Mouse (Mus musculus) olfactory bulb, adult 2 months (tissue): ENCODE results near the gene Alkbh5. TPM values are rescaled to one million over a fixed set of nuclear protein-coding genes. Genes with fewer than 3 reads are reported as not detected.

Experiments
- H3K27ac ChIP-seq: fragments of 200-500 bp; 2 replicates; pipeline ENCODE4 v1.5.1; 2012; ENCODE audit warnings: low read depth, low read length; ENCODE audit not compliant: insufficient read depth
- H3K4me1 ChIP-seq: fragments of 200-500 bp; 2 replicates; pipeline ENCODE4 v1.6.1; 2012; ENCODE audit warnings: low read length; ENCODE audit not compliant: control insufficient read depth, insufficient read depth
- H3K4me3 ChIP-seq: fragments of 200-500 bp; 2 replicates; pipeline ENCODE4 v1.5.1; 2012; ENCODE audit warnings: mild to moderate bottlenecking, low read depth, low read length, moderate library complexity; ENCODE audit not compliant: insufficient read depth
- CTCF ChIP-seq: fragments of 200-500 bp; IDR thresholded peaks from 2 replicates; pipeline ENCODE4 v1.5.1; 2012; ENCODE audit warnings: low read depth, mild to moderate bottlenecking, low read length, moderate library complexity; ENCODE audit not compliant: insufficient read depth
- POLR2A ChIP-seq: fragments of 200-500 bp; IDR thresholded peaks from 2 replicates; pipeline ENCODE4 v1.6.1; 2012; ENCODE audit warnings: mild to moderate bottlenecking, low read depth, low read length, moderate library complexity; ENCODE audit not compliant: insufficient read depth
- WGBS: fragments of 180-500 bp; shearing (Covaris S2); methylation state at CpG from one replicate; pipeline ENCODE4 v1.1.7; 2018; 5-methylcytosine and 5-hydroxymethylcytosine counted together
- polyA plus RNA-seq: library from polyadenylated mRNA; stranded (reverse); fragments of >200 nt; gene quantifications from 2 replicates; pipeline ENCODE4 v1.2.4, GENCODE M21; 2012; ENCODE audit warnings: low replicate concordance; ENCODE audit not compliant: missing spikeins, insufficient read depth, insufficient read length

Alkbh5 gene
- polyA plus RNA-seq, 1 experiment: not detected

GRCm38 (mm10) chr11:60518305-60518704 is 17.9 kb upstream of the Alkbh5 start:
- TF ChIP-seq POLR2A (no peak), CTCF (no peak)
- 87% methylated on average over 4 of the region's 4 CpGs for WGBS
- no peaks in the 10 kb centered on the region for H3K4me1 ChIP-seq
- no peak overlapping the region for H3K4me3 ChIP-seq
- no peak overlapping the region for H3K27ac ChIP-seq

- Histone ChIP-seq H3K27ac (no peak overlapping the region), H3K4me1 (no peaks in the 10 kb centered on the region), H3K4me3 (no peak overlapping the region)
- TF ChIP-seq CTCF (no peak), POLR2A (no peak)
- WGBS: 80% methylated on average over 5 of the region's 5 CpGs
These were observed 14.2 kb upstream of the Alkbh5 start for GRCm38 (mm10) chr11:60522027-60522426.

GRCm38 (mm10) chr11:60522661-60523365 is 13.4 kb upstream of the Alkbh5 start:
- Histone ChIP-seq H3K4me3 (no peak overlapping the region), H3K27ac (no peak overlapping the region), H3K4me1 (no peaks in the 10 kb centered on the region)
- WGBS: 92% methylated on average over 6 of the region's 6 CpGs
- TF ChIP-seq POLR2A: no peak
- no peak for TF ChIP-seq CTCF

- H3K4me3 ChIP-seq: no peak overlapping the region
- 63% methylated on average over 4 of the region's 4 CpGs for WGBS
- no peak for TF ChIP-seq CTCF
- TF ChIP-seq POLR2A: no peak
- no peak overlapping the region for H3K27ac ChIP-seq
- no peaks in the 10 kb centered on the region for H3K4me1 ChIP-seq
These were observed 9.7 kb upstream of the Alkbh5 start for GRCm38 (mm10) chr11:60526461-60526860.

GRCm38 (mm10) chr11:60535676-60536075 is 505 bp upstream of the Alkbh5 start:
- Histone ChIP-seq H3K4me1 (peaks cover 7% of the 10 kb centered on the region), H3K27ac (no peak overlapping the region), H3K4me3 (no peak overlapping the region)
- WGBS: 85% methylated on average over 2 of the region's 2 CpGs
- TF ChIP-seq POLR2A: no peak
- no peak for TF ChIP-seq CTCF

GRCm38 (mm10) chr11:60536859-60537467 is 782 bp downstream of the Alkbh5 start:
- H3K4me1 ChIP-seq: peaks cover 7% of the 10 kb centered on the region
- H3K27ac ChIP-seq: peak overlapping the region; percentile 92
- peak overlapping the region; percentile 76 for H3K4me3 ChIP-seq
- under 1% methylated on average over 37 of the region's 37 CpGs for WGBS
- TF ChIP-seq POLR2A (peak; percentile 57), CTCF (no peak)

GRCm38 (mm10) chr11:60537468-60538347 is 1.5 kb downstream of the Alkbh5 start:
- peaks cover 7% of the 10 kb centered on the region for H3K4me1 ChIP-seq
- H3K27ac ChIP-seq: peak overlapping the region; percentile 92
- H3K4me3 ChIP-seq: peak overlapping the region; percentile 76
- peak; percentile 78 for TF ChIP-seq POLR2A
- TF ChIP-seq CTCF: no peak
- under 1% methylated on average over 91 of the region's 91 CpGs for WGBS

GRCm38 (mm10) chr11:60538371-60539281 is 2.4 kb downstream of the Alkbh5 start:
- Histone ChIP-seq H3K27ac (peak overlapping the region; percentile 52; the same call in 1 of the 2 replicates), H3K4me3 (peak overlapping the region; percentile 76), H3K4me1 (peaks cover 7% of the 10 kb centered on the region)
- TF ChIP-seq POLR2A (no peak), CTCF (no peak)
- WGBS: under 1% methylated on average over 93 of the region's 93 CpGs
